In genomic region chr4:132804331-132804730, GRCm38 (mm10) we compare ENCODE assay signal across 15 mouse cellular contexts. TPM values are rescaled to one million over a fixed set of nuclear protein-coding genes. Genes with fewer than 3 reads are reported as not detected.
DNase-seq lines count a peak whose midpoint lies in the region; ATAC-seq and TF ChIP-seq lines count a peak whose summit lies in the region.
"Had no signal": no experiment of that assay in that cellular context is flagged by ENCODE, and none has a peak within 500 bp of the region (broad histone marks: within the 10 kb centered on the region; RNA-seq: fewer than 3 reads in every experiment).

No protein-coding gene starts in this region.

- no peak for TF ChIP-seq CTCF in gastrocnemius, adult 2 months (IDR thresholded peaks at IDR 0.05)

- DNase-seq in layer of hippocampus, adult 9-11 months = peak; percentile 55
- no peak for DNase-seq in layer of hippocampus, postnatal 14 days (ENCODE audit: low spot score in 2 of 2)
- peak; percentile 90 for DNase-seq in A20 (ENCODE audit: low read depth, low spot score)
- no peak for DNase-seq in gastrocnemius, adult 2 months
- no peak for DNase-seq in embryo, embryonic 10.5 days (ENCODE audit: low spot score)
- DNase-seq in kidney, adult 8-10 months = no peak
- DNase-seq: cerebellum, adult 9-11 months; heart, postnatal 4 days; right cerebral cortex, postnatal 25 days had no signal

- H3K27ac ChIP-seq in gastrocnemius, adult 2 months = no peak overlapping the region
- H3K27ac ChIP-seq: embryonic facial prominence, embryonic 12.5 days; forebrain, embryonic 10.5 days; lung, embryonic 15.5 days had no signal

- no peak overlapping the region for H3K4me3 ChIP-seq in gastrocnemius, adult 2 months
- H3K4me3 ChIP-seq: embryonic facial prominence, embryonic 12.5 days; forebrain, embryonic 10.5 days; lung, embryonic 15.5 days had no signal

- intact Hi-C loops in gastrocnemius, adult 2 months (cut with DNase I) = no loop called here

- peak; percentile 61 for ATAC-seq in common myeloid progenitor, adult 5-6 weeks (replicated peaks; ENCODE audit: low read depth, poor library complexity, severe bottlenecking)
- peak; percentile 53 for ATAC-seq in megakaryocyte progenitor cell, adult 5-6 weeks (replicated peaks; ENCODE audit: poor library complexity)
- ATAC-seq: intestine, embryonic 16.5 days had no signal

RNA-seq across cellular contexts. Expression of gene Themis2, which starts 8.1 kb away (rescaled TPM):
- under 1 TPM; 0.53 to 0.55 TPM for total RNA-seq in layer of hippocampus, postnatal 14 days (2021)
- total RNA-seq in common myeloid progenitor, adult 5-6 weeks (2017) = 9.9 and 12.0 TPM in 2 replicates
- 27.5 and 35.0 TPM in 2 replicates for total RNA-seq in megakaryocyte progenitor cell, adult 5-6 weeks (2015)
- 18.9 and 23.6 TPM in 2 replicates for total RNA-seq in megakaryocyte progenitor cell, adult 5-6 weeks (2017)
- total RNA-seq in gastrocnemius, adult 2 months (2021) = under 1 TPM; 0.69 to 0.70 TPM

RNA-seq across cellular contexts. Expression of gene Rpa2, which starts 36.2 kb away (rescaled TPM):
- 10 to 100 TPM; 11.6 to 13.4 TPM for total RNA-seq in layer of hippocampus, postnatal 14 days (2021)
- total RNA-seq in common myeloid progenitor, adult 5-6 weeks (2017) = 52.9 and 63.8 TPM in 2 replicates
- 62.3 and 65.5 TPM in 2 replicates for total RNA-seq in megakaryocyte progenitor cell, adult 5-6 weeks (2015)
- 56.2 and 68.4 TPM in 2 replicates for total RNA-seq in megakaryocyte progenitor cell, adult 5-6 weeks (2017)
- 10 to 100 TPM; 14.2 to 16.3 TPM for total RNA-seq in gastrocnemius, adult 2 months (2021)

RNA-seq across cellular contexts. Expression of gene Ppp1r8, which starts 38.6 kb away (rescaled TPM):
- 10 to 100 TPM; 44.1 to 44.9 TPM for total RNA-seq in layer of hippocampus, postnatal 14 days (2021)
- total RNA-seq in common myeloid progenitor, adult 5-6 weeks (2017) = 61.5 and 77.1 TPM in 2 replicates
- total RNA-seq in megakaryocyte progenitor cell, adult 5-6 weeks (2015) = 36.1 and 42.9 TPM in 2 replicates
- total RNA-seq in megakaryocyte progenitor cell, adult 5-6 weeks (2017) = 62.9 and 71.0 TPM in 2 replicates
- total RNA-seq in gastrocnemius, adult 2 months (2021) = 10 to 100 TPM; 13.6 to 14.8 TPM

RNA-seq across cellular contexts. Expression of gene Smpdl3b, which starts 47.3 kb away (rescaled TPM):
- total RNA-seq in layer of hippocampus, postnatal 14 days (2021) = 1 to 10 TPM; 1.0 to 1.2 TPM
- total RNA-seq in common myeloid progenitor, adult 5-6 weeks (2017) = 0.50 TPM in 1 of 2 replicates, not detected in the other
- total RNA-seq in megakaryocyte progenitor cell, adult 5-6 weeks (2015) = 0.07 TPM in 1 of 2 replicates, not detected in the other
- total RNA-seq in megakaryocyte progenitor cell, adult 5-6 weeks (2017) = 0.33 TPM in 1 of 2 replicates, not detected in the other
- total RNA-seq in gastrocnemius, adult 2 months (2021) = under 1 TPM; 0.47 to 0.66 TPM

Comparison
In these comparisons a context has a peak if more than half of its experiments do, and no peak if none do; other contexts are left out.
1. DNase-seq: peak in layer of hippocampus, adult 9-11 months (single experiment) and A20 (single experiment); none in layer of hippocampus, postnatal 14 days (0 of 2), gastrocnemius, adult 2 months (single experiment), embryo, embryonic 10.5 days (single experiment) and kidney, adult 8-10 months (0 of 2).